Mouse (Mus musculus): Measurements from ENCODE around the gene 2810004N23Rik. TPM values are rescaled to one million over a fixed set of nuclear protein-coding genes. Genes with fewer than 3 reads are reported as not detected.

2810004N23Rik gene
- total and polyA plus RNA-seq, 3 experiments: 54.8 to 68.9 (median 64.0) TPM

GRCm38 (mm10) chr8:124867126-124867525 is 4.2 kb upstream of the 2810004N23Rik start:
- Histone ChIP-seq H3K36me3 (ENCODE audit: control insufficient read depth in 1 of 2, insufficient read depth in 2 of 2, low read length in 2 of 2) (peaks cover 4 to 36% of the 10 kb centered on the region in 2 experiments), H3K9ac (ENCODE audit: control insufficient read depth, low read depth, low read length, poor library complexity, severe bottlenecking) (no peak overlapping the region), H3K4me3 (ENCODE audit: control insufficient read depth in 1 of 2, insufficient read depth in 1 of 2, low read depth in 2 of 2, low read length in 2 of 2) (no peak overlapping the region), H3K27ac (ENCODE audit: control insufficient read depth, low read depth, low read length) (peak overlapping the region; percentile 87), H3K9me3 (replicated peaks; ENCODE audit: insufficient read depth, low read length) (no peaks in the 10 kb centered on the region), H3K27me3 (ENCODE audit: control insufficient read depth in 1 of 2, insufficient read depth in 2 of 2, low read length in 2 of 2) (no peaks in the 10 kb centered on the region), H3K79me2 (ENCODE audit: control insufficient read depth, insufficient read depth, low read length, poor library complexity) (peaks cover 65% of the 10 kb centered on the region), H3K4me1 (ENCODE audit: control insufficient read depth in 1 of 2, insufficient read depth in 2 of 2, low read length in 2 of 2) (peaks cover 25 to 46% of the 10 kb centered on the region in 2 experiments)
- DNase-seq (ENCODE audit: low read depth, low spot score): no peak
- TF ChIP-seq ELF1 (IDR thresholded peaks at IDR 0.05; ENCODE audit: low read depth, low read length) (no peak), CHD1 (IDR thresholded peaks at IDR 0.05; ENCODE audit: low read depth, low read length) (0 out of 2 replicates have a peak, but pooled peaks have one; percentile 15)

- H3K4me1 ChIP-seq (ENCODE audit: control insufficient read depth in 1 of 2, insufficient read depth in 2 of 2, low read length in 2 of 2): peaks cover 26 to 43% of the 10 kb centered on the region in 2 experiments
- peak overlapping the region; percentile 87 for H3K27ac ChIP-seq (ENCODE audit: control insufficient read depth, low read depth, low read length)
- no peak overlapping the region; the same call in 1 of the 2 replicates for H3K9ac ChIP-seq (ENCODE audit: control insufficient read depth, low read depth, low read length, poor library complexity, severe bottlenecking)
- H3K4me3 ChIP-seq (ENCODE audit: control insufficient read depth in 1 of 2, insufficient read depth in 1 of 2, low read depth in 2 of 2, low read length in 2 of 2): no peak overlapping the region
- H3K27me3 ChIP-seq (ENCODE audit: control insufficient read depth in 1 of 2, insufficient read depth in 2 of 2, low read length in 2 of 2): no peaks in the 10 kb centered on the region
- H3K36me3 ChIP-seq (ENCODE audit: control insufficient read depth in 1 of 2, insufficient read depth in 2 of 2, low read length in 2 of 2): peaks cover 1 to 37% of the 10 kb centered on the region in 2 experiments
- peak; percentile 92 for DNase-seq (ENCODE audit: low read depth, low spot score)
- no peaks in the 10 kb centered on the region for H3K9me3 ChIP-seq (replicated peaks; ENCODE audit: insufficient read depth, low read length)
- TF ChIP-seq GATA1 (IDR thresholded peaks at IDR 0.05; ENCODE audit: low read depth, low read length): peak; percentile 90
- peak; percentile 52; the same call in 1 of the 2 replicates for TF ChIP-seq TBP (IDR thresholded peaks at IDR 0.05; ENCODE audit: low read depth, low read length)
- TF ChIP-seq TCF12 (IDR thresholded peaks at IDR 0.05; ENCODE audit: low read depth, low read length): peak; percentile 46; the same call in 1 of the 2 replicates
- TF ChIP-seq MYC (IDR thresholded peaks at IDR 0.05; ENCODE audit: low read depth, low read length): peak; percentile 67
- TF ChIP-seq RCOR1 (IDR thresholded peaks at IDR 0.05; ENCODE audit: low read depth, low read length): peak; percentile 88
- TF ChIP-seq KAT2A (conservative IDR thresholded peaks at IDR 0.05; ENCODE audit: low read depth, low read length): no peak
- peak; percentile 55 for TF ChIP-seq HCFC1 (IDR thresholded peaks at IDR 0.05; ENCODE audit: low read depth, low read length)
- TF ChIP-seq MAFK (IDR thresholded peaks at IDR 0.05; ENCODE audit: borderline replicate concordance, low read depth, low read length): no peak
- 0 out of 2 replicates have a peak, but pooled peaks have one; percentile 35 for TF ChIP-seq MXI1 (IDR thresholded peaks at IDR 0.05; ENCODE audit: low read depth, low read length)
- no peak for TF ChIP-seq CTCF (IDR thresholded peaks at IDR 0.05 in 2 of 3, conservative IDR thresholded peaks at IDR 0.05 in 1 of 3; ENCODE audit: control insufficient read depth in 1 of 3, insufficient read depth in 1 of 3, low read depth in 2 of 3, low read length in 3 of 3, poor library complexity in 1 of 3, severe bottlenecking in 1 of 3)
- no peak for TF ChIP-seq POLR2AphosphoS2 (IDR thresholded peaks at IDR 0.05; ENCODE audit: low read length)
- TF ChIP-seq POLR2A (IDR thresholded peaks at IDR 0.05; ENCODE audit: control insufficient read depth in 1 of 2, insufficient read depth in 1 of 2, low read depth in 1 of 2, low read length in 2 of 2, poor library complexity in 1 of 2): 0 out of 4 replicates have a peak, but pooled peaks of 1 of the 2 experiments have one; percentile 19
- TF ChIP-seq ETS1 (IDR thresholded peaks at IDR 0.05; ENCODE audit: low read depth, low read length): peak; percentile 70; the same call in 1 of the 2 replicates
- TF ChIP-seq EP300 (IDR thresholded peaks at IDR 0.05; ENCODE audit: low read depth in 1 of 2, low read length in 2 of 2): peak; percentile 73 to 82
- peak; percentile 40 for TF ChIP-seq TAL1 (IDR thresholded peaks at IDR 0.05; ENCODE audit: low read length)
- TF ChIP-seq MAX (IDR thresholded peaks at IDR 0.05; ENCODE audit: low read length): peak; percentile 45; the same call in 1 of the 2 replicates
- TF ChIP-seq SIN3A (IDR thresholded peaks at IDR 0.05; ENCODE audit: low read length): peak; percentile 52; the same call in 1 of the 2 replicates
- TF ChIP-seq ELF1 (IDR thresholded peaks at IDR 0.05; ENCODE audit: low read depth, low read length): 0 out of 2 replicates have a peak, but pooled peaks have one; percentile 56
- TF ChIP-seq MAZ (IDR thresholded peaks at IDR 0.05; ENCODE audit: low read depth, low read length): no peak
- peaks cover 67% of the 10 kb centered on the region for H3K79me2 ChIP-seq (ENCODE audit: control insufficient read depth, insufficient read depth, low read length, poor library complexity)
These were observed 3.7 kb upstream of the 2810004N23Rik start for GRCm38 (mm10) chr8:124866669-124867068.

Measured in MEL (cell line).